Mouse (Mus musculus): ENCODE measurements around the gene Baz1a.
"Not testable (repeated sequence)": the region's sequence is repeated elsewhere in the genome, so short reads cannot be mapped to it uniquely, and the experiment has no call there.

The Baz1a gene

DNA sequence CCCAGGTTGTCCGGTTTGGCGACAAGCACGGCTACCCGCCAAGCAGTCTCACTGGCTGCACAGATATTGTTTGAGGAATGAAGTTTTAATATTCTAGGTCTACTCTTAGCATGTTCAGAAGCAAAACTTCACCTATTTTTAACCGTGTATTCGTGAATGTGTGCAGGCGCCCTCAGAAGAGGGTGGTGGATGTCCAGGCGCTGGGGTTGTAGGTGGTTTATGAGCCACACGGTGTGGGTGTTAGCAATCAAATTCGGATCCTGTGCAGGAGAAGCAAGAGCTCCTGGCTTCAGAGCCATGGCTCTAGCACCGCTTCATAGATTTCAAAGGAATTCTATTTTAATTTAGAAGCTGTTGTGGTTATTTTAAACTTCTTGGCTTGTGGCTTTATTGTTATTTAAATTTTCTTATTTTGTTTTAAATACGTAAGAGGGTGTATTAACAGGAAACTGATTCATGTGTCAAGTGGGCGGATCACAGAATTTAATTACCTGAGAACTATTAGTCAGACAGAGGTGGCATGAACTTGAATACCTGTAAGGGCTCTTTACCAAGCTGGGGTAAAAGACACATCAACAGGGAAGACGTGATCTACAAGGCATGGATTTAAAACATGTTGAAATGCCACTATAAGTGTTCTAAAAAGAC, 6.7 kb downstream of the Baz1a start:
- no peak for DNase-seq (ENCODE audit: inconsistent ontology term)

DNA sequence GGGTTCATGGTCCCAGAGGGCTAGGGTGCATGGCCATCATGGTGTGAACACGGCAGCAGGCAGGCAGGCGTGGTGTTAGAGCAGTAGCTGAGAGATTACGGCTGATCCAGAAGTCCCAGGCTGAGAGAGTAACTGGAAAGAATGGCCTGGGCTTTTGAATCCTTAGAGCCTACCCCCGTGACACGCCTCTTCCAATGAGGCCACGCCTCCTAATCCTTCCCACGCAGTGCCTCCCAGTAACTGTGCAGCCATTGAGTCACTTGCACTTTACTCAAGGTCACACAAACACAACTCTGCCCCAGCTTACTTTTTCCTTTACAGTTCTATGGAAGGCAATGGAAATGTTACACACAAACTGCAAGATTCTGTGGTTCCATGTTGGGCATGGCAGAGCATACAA, 8.1 kb downstream of the Baz1a start:
- no peak for DNase-seq (ENCODE audit: inconsistent ontology term)

DNA sequence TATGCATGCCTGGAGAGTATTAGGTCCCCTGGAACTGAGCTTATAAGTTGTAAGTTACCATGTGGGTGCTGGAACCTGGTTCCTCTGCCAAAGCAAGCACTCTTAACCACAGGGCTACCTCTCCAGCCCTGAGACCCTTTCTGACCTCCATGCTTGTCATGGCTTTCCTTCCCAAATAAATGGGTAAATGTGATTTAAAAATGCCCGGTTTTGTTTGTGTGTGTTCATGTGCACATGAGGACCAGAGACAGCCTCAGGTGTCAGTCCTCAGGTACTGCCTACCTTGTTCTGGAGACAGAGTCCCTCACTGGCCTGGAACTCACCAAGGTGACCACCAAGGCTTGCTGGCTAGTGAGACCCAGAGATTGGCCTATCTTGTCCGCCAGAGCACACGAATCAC, 9.8 kb downstream of the Baz1a start:
- DNase-seq (ENCODE audit: inconsistent ontology term): no peak

DNA sequence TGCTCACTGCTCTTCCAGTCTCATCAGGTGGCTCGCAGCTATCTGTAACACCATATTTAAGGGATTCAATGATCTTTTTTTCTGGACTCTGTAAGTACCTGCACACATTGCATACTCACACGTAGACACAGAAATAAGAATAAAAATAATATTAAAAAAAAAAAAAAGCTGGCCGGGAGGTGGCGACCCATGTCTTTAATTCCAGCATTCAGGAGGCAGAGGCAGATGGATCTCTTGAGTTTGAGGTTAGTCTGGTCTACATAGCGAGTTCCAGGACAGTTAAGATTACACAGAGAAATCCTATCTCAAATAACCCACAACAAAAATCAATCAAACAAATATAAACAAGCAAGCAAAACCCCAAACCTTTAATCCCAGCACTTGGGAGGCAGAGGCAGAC, 10.3 kb downstream of the Baz1a start:
- no peak for DNase-seq (ENCODE audit: inconsistent ontology term)

DNA sequence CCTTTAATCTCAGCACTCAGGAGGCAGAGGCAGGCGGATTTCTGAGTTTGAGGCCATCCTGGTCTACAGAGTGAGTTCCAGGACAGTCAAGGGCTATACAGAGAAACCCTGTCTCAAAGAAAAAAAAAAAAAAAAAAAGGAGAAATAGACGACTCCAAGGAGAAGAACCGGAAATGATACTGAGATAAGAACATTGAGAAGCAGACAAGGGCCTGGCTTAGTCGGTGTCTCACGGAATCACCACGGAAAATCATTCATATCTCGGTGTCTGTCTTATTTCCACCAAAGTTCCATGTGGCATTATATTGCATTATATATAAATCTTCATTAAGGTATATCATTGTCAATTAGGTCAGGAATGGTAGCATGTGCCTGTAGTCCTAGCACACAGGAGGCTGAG, 11.6 kb downstream of the Baz1a start:
- not testable (repeated sequence) for DNase-seq (ENCODE audit: inconsistent ontology term)

DNA sequence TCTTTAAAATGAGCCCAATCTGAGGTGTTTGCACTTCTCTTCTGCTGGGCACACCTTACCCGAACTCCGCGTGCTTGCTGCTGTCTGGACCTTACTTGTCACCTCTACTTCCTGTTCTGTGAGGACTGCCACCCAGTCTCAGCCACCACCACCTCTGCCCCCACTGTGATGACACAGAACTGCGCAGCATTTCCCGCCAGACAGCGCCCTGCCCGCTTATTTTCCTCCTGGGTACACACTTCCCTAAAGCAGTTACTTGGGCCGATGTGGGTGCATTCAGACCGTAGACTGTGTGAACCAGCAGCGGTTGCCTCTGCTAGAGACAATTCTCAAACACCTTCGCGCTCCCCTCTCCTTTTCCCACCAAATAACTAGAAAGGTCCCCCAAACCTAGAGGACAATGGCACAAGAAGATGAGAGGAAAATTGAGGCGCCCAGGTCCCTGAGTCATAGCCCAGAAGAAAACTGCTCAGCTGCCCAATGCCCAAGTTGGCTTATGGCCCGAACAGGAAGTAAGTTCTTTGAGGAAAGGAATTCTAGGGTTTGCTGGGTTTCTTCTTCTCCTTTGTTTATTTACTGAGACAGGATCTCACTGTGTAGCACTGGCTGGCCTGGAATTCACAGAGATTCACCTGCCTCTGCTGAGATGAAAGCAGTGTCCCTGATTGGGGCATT, 15.0 kb downstream of the Baz1a start:
- DNase-seq (ENCODE audit: inconsistent ontology term): no peak

DNA sequence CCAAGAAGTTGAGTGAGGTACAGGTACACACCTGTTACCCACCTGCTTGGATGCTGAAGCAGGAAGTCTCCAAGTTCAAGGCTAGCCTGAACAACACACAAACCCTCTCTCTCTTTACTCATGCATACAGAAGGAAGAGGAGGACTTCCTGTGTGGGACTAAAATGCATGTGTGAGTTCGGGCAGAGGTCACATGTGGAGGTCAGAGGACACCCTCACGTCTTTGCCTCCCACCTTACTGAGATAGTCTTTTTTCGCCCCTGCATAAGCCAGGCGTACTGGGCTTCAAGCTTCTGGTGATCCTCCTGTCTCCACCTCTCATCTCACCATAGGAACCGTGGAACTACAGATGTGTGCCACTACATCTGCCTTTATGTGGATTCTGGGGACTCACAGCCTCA, 15.7 kb downstream of the Baz1a start:
- no peak for DNase-seq (ENCODE audit: inconsistent ontology term)

DNA sequence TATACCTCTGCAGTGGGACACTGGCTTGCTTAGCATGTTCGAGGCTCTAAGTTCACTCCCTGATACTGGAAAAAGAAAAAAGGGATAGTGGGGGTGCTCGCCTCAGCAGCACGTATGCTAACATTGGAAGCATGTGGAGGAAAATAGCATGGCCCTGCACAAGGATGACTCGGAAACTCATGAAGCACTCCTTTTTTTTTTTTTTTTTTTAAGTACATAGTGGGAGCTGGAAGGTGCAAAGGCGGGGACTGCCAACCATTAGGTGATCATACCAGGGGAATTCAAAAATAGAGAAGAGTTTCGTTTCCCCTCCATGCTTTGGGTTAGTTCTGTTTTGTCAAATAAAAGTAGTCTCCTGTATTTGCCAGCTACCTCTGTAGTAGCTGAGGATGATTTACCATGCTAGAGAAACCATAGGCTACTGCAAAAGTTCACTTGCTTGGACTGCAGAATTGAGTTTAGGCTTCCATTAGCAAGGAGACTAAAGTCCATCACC, 17.1 kb downstream of the Baz1a start:
- DNase-seq (ENCODE audit: inconsistent ontology term): no peak

DNA sequence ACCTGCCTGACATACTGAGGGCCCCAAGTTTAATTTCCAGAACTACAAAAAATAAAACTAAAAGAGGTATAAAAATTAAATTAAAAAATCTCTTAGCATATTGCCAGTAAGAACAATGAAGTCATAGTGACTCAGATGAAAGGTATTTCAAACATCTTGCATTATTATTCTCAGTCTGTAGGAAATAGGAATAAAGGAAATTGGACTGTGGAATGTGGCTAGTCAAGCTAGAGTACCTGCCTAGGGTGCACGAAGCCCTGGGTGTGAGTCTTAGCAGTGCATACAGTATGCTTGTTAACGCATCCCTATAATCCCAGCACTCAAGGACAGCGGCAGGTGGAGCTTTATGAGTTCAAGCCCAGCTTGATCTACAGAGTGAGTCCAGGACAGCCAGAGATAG, 18.2 kb downstream of the Baz1a start:
- DNase-seq (ENCODE audit: inconsistent ontology term): peak; percentile 62

DNA sequence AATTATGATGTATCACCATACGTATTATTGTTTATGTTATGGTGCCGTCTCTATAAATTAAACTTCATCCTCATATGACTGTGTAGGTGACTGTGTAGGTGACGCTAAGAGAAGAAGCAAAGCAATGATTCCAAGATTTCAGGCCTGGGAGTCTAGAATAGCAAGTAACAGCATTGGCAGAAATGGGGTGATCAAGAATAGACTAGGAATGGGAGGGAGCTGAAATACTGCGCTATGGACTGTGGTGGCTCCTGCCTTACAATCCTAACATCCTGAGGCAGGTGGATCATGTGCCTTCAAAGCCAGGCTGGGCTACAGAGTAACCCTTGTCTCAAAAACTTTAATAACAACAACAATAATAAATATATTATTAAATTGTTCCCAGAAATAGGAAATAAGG, 19.7 kb downstream of the Baz1a start:
- no peak for DNase-seq (ENCODE audit: inconsistent ontology term)

DNA sequence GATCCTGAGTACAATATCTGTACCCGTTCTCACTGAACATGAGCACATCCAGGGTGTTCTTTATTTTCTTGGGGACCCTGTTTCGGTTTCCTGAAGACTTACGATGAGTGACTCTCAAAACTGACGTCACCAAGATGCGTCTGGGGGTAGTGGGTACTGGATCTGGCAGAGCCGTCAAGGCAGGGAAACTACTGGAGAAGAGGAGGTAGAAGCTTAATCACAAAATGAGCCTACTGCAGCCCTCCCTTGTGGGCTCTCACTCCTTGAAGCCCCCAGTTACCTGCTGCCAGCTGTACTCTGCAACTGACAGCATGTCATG, 20.1 kb downstream of the Baz1a start:
- no peak for DNase-seq (ENCODE audit: inconsistent ontology term)

DNA sequence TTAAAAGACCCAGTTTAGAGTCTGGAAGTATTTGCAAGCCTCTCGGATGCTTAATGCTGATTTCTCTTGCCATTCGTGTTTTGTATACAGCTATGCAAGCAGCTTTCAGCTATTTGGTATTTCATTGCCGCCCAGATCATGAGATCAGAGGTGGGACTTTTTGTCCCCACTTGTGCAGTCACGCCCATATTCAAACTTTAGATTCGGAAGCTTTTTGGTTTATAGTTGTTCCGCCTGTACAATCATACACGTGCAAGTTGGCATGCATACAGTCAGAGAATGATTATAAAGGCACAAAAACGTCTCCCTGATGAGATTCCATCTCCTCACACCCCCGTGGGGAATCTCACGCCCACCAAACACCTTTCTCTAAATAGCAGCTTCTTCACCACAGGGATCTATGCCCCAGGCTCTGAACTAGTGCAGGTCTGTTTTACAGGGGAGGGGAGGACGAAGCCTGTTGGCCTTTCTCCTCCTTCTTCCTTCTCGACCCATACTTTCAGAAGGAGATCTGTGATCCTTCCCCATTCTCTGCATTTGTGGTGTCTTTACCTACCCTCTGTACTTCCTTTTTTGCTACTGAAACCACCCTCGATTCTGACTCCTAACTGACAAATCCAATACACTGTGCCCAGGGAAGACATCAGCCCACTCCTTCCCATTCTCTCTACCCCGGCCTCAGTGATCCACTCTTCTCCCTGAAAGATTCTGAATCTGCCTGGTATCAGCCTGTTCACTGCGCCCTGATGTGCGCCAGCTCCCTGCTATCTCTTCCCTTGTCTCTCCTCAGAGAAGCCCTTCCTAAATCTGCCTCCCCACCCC, 20.7 kb downstream of the Baz1a start:
- no peak for DNase-seq (ENCODE audit: inconsistent ontology term)

DNA sequence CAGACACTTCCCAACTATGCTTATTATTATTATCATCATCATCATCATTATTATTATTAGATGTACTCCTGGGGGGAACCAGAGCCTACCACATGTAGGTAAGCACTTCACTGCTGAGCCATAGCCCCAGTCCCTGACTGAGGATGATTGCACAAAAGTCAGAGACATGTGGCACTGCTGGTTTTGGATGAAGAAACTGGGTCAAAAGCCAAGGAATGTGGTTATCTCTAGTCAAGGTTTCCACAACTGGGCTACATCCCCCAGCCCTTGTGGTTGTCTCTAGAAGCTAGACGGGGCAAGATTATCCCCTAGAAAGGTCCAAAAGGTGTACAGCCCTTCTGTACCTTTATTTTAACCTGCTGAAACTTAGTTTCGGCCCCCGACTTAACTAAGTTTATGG, 21.3 kb downstream of the Baz1a start:
- no peak for DNase-seq (ENCODE audit: inconsistent ontology term)

DNA sequence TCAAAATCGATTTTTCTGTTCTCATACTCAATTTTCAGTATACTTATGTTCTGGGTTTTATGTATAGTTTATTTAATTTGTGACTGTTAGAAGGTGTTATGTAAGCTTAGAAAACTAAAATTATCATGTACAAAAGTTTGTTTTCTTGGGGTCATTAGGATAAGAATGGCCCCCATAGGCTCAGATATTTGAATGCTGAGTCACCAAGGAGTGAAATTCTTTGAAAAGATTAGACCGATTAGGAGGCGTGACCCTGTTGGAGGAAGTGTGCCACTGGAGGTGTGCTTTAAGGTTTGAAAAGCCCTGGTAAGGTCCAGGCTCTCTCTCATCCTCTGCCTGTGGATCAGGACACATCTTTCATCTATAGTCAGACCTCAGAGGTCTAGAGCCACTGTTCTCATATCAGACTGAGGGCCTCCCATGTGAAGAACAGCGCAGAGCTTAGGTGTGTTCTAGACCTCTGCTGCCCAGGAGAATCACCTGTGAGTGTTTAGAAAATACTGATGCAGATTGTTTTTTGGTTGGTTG, 25.8 kb downstream of the Baz1a start:
- DNase-seq (ENCODE audit: inconsistent ontology term): no peak

DNA sequence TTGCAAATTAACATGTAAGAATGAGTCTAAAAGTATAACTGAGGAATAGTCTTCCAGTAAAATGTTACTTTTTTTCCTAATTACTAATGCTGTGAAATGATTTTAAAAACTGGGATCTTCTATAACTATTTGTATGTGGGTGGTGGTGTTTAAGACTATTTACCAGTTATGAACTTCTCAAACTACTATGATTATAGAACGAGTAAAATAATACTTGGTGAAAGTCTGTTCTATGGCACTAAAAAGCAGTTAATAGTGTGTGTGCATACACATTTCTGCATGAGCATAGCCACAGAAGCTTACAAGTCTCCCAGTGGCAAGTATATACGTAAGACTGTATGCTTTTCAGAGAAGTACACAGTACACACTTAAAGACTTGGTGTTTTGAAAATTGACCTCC, 27.0 kb downstream of the Baz1a start:
- DNase-seq (ENCODE audit: inconsistent ontology term): no peak

DNA sequence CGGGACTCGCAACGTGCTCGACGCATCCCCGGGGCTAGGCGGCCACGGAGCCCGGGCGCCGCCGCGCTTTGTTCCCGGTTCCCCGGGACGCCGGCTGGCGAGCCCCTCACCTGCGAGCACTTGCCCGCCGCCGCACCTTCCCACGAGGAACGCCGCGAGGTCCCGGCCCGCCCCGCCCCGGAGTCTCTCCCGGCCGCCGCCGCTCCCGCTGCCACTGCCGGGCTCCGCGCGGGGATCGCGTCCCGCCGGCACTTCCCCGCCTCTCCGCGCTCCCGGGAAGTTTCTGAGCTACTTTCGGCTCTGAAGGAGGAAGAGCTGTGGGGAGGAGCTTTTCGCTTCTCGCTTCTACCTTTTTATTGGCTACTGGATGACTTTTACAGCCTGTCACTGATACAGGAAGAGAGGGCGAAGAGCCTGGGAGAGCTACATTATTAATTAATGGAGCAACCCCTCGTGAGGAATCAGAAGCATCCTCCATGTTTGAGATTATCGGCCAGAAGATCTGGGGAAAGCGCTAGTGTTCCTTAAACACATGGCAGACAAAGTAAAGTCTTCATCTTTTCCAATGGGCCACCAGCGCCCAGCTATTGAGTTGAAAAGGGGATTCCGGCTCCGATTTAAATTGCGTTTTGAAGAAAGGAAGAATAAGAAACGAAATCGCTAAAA, 28.0 kb downstream of the Baz1a start, which contains the start of gene Gm20403:
Gene Gm20403, minus strand, starts transcription at position 478 of the 666 bp plus-strand sequence.
- peak; percentile 80 for DNase-seq (ENCODE audit: inconsistent ontology term)

DNA sequence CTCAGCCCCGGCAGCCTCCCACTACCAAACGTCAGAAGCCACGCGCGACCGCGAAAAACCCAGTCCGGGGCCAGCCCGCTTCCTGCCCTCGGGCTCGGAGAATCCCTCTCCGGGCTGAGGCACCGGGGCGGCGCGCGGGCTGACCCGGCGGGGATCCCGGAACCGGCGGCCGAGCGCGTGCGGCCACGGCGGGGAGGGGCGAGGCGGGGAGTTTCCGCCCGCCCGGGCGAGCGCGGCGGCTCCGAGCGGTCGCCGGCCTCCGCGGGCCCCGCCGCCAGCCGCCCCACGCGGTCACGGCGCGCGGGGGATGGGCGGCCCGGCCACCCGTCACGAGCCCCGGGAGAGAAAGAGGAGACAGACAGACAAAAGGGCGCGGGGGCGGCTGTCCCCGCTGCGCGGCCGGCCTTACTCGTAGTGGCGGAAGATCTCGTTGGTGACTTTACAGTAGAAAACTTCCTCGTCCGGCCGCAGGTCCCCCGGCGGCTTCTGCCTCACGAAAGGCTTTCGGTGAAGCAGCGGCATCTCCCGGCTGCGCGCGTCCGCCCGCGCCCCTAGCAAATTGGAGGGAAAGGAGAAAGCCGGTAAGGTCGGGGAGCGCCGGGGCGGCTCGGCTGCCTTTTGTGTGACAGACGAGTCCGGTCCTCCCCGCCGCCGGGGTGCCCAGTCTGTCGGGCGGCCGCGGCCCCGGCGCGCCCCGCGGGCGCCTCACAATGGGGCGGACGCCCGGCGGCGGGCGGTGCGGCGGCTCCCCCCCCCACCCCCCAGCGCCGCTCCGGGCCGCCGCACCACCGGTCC, 28.7 kb downstream of the Baz1a start:
- peak; percentile 76 for DNase-seq (ENCODE audit: inconsistent ontology term)

DNA sequence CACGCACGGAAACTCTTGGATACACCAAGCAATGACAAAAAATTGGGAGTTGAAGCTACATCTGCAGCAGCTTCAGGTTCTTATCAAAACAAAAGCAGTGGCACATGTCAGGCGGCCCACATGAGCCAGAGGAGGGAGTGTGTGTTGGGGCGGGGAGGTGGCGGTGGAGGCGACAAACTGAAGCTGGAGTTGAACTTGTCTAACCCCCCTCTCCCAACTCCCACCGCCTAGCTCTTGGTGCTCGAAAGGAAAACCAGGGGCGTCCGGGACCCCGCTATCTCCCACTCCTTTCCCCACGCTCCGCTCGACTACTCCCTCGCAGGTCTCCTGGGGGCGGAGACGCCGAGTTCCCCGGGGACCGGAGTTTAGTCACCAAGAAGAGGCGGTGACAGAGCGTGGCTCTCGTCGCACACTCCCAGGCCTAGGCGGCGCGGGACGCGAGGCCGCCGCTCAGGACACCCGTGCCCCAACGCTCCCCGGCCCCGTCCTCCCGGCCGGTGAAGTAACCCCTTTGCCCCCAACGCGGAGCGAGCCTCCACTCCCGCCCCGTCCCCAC, 29.4 kb downstream of the Baz1a start:
- DNase-seq (ENCODE audit: inconsistent ontology term): peak; percentile 80

DNA sequence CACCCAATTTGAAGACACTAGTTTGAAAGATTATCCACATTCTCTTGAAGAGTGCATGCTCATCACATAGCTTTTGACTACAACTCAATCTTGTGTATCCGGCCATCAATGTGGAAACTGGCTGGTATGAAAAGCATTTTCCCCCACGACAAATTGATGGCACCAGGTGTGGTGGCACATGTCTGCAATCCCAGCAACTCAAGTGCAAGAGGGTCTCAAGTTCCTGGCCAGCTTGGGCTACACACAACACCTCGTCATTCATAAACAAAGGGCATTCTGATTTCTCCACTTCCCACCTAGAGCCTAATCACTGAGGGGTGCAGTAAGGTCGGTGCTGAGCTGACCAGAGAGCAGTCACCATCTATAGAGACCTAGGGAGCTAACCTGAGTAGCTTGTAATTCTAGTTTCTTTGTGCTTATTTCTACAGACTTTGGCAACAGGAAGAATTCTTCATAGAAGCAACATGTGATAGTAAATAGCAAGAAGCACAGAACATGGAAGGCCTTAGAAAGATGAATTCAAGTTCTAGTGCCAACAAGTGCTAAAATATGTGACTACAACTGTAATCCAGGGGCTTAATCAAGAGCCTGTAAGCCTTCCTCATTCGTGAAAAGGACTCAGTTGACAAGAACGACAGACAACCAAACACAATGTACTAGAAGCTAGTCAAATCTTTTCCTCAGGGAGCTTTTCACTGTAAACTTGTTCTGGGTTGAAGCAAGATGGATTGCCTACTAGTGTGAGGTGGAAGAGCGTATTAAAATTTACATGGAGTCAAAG, 31.0 kb downstream of the Baz1a start:
- no peak for DNase-seq (ENCODE audit: inconsistent ontology term)

DNA sequence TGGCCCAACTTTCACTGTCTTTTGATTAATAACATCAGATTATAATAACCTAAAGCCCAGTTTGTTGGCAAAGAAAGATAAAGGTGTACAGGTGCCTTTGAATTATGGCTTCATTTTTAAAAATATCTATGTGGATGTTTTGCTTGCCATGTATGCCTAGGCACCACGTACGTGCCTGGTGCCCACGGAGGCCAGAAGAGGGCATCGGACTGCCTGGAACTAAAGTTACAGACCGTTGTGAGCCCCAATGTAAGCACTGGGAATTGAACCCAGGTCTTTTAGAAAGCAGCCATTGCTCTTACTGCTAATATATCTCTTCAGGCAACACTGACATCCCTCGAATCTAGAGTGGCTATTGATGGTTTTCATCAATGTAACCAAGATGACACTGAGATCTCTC, 32.2 kb downstream of the Baz1a start:
- DNase-seq (ENCODE audit: inconsistent ontology term): no peak

All from Muller cell, postnatal 12 days (primary cell).